In the genomic region with DNA sequence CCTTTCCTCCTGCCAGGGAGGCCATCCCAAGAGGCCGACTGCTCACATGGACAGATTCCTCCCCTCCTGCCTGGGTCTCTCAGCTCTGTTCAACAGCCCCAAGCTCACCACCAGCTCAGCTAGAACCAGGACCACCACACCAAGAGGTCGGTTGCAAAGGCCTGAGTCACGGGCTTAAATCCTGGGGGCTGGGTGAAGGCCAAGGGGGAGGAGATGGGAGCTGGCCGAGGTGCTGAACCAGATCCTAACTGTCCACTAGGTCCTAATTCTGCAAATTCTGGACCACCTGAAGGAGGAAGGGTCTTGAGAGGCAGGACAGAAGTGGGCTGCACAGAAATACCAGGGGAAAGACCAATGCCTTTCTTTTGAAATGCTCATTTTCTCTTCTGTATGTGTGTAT, we compare ENCODE assay signal across 11 mouse cellular contexts. TPM values are rescaled to one million over a fixed set of nuclear protein-coding genes. Genes with fewer than 3 reads are reported as not detected.
DNase-seq lines count a peak whose midpoint lies in the region; ATAC-seq lines count a peak whose summit lies in the region.
"Had no signal": no experiment of that assay in that cellular context is flagged by ENCODE, and none has a peak within 500 bp of the region (broad histone marks: within the 10 kb centered on the region; RNA-seq: fewer than 3 reads in every experiment).

No protein-coding gene starts in this region.

- DNase-seq in hindbrain, embryonic 10.5 days (ENCODE audit: low spot score): peak; percentile 44
- peak; percentile 31 for DNase-seq in thymus, postnatal 4 days
- no peak for DNase-seq in thymus, postnatal 36 days
- peak; percentile 75 for DNase-seq in forelimb bud, embryonic 11.5 days (ENCODE audit: low read depth, low spot score)
- DNase-seq in cerebellum, adult 8-10 months: no peak
- no peak for DNase-seq in layer of hippocampus, postnatal 10 days (ENCODE audit: low spot score in 2 of 2)
- DNase-seq: heart, adult 2 months; kidney, adult 18-20 months had no signal

- no peak overlapping the region for H3K4me2 ChIP-seq in hindbrain, embryonic 12.5 days (replicated peaks)

- H3K27ac ChIP-seq in hindbrain, embryonic 10.5 days: no peak overlapping the region
- no peak overlapping the region for H3K27ac ChIP-seq in hindbrain, embryonic 12.5 days
- H3K27ac ChIP-seq: heart, adult 2 months had no signal

- H3K27me3 ChIP-seq in hindbrain, embryonic 10.5 days (ENCODE audit: insufficient read depth, poor library complexity, severe bottlenecking): no peaks in the 10 kb centered on the region
- no peaks in the 10 kb centered on the region; the same call in 1 of the 2 replicates for H3K27me3 ChIP-seq in hindbrain, embryonic 12.5 days

- ATAC-seq in hindbrain, embryonic 12.5 days (ENCODE audit: low FRiP score): no peak
- ATAC-seq in monocyte, adult 5-6 weeks (replicated peaks; ENCODE audit: insufficient number of reproducible peaks, low FRiP score, low TSS enrichment, poor library complexity, severe bottlenecking): no peak

- no peaks in the 10 kb centered on the region for H3K9me3 ChIP-seq in hindbrain, embryonic 10.5 days
- no peaks in the 10 kb centered on the region for H3K9me3 ChIP-seq in hindbrain, embryonic 12.5 days (replicated peaks)
- H3K9me3 ChIP-seq: megakaryocyte, embryonic 14.5 days had no signal

- peaks cover 20% of the 10 kb centered on the region for H3K4me1 ChIP-seq in hindbrain, embryonic 10.5 days (replicated peaks)
- H3K4me1 ChIP-seq in hindbrain, embryonic 12.5 days: 0 out of 2 replicates have a peak, but pooled peaks cover 3% of the 10 kb centered on the region

- peaks cover 24% of the 10 kb centered on the region for H3K36me3 ChIP-seq in hindbrain, embryonic 10.5 days
- H3K36me3 ChIP-seq in hindbrain, embryonic 12.5 days: peaks cover 28% of the 10 kb centered on the region

- 19% methylated on average over 4 of the region's 4 CpGs for WGBS in hindbrain, embryonic 10.5 days
- WGBS in hindbrain, embryonic 12.5 days: 36% methylated on average over 4 of the region's 4 CpGs

- no peak overlapping the region for H3K4me3 ChIP-seq in hindbrain, embryonic 10.5 days
- H3K4me3 ChIP-seq in hindbrain, embryonic 12.5 days: no peak overlapping the region
- H3K4me3 ChIP-seq: heart, adult 2 months; megakaryocyte, embryonic 14.5 days had no signal

- no peak overlapping the region for H3K9ac ChIP-seq in hindbrain, embryonic 12.5 days

RNA-seq across cellular contexts. Expression of gene Trim62, which starts 30.4 kb away (rescaled TPM):
- polyA plus RNA-seq in hindbrain, embryonic 10.5 days (2016; fragmentation: Nextera tagmentation; extraction: Ambion mirVana): 12.1 and 14.5 TPM in 2 replicates
- polyA plus RNA-seq in hindbrain, embryonic 12.5 days (2016; fragmentation: Nextera tagmentation; extraction: Ambion mirVana): 21.5 and 24.9 TPM in 2 replicates
- total RNA-seq in monocyte, adult 5-6 weeks (2017): 0.75 to 3.5 TPM (median 0.95 TPM) in 3 replicates
- total RNA-seq in layer of hippocampus, postnatal 10 days (2021): 10 to 100 TPM; 26.2 TPM

RNA-seq across cellular contexts. Expression of gene Azin2, which starts 48.4 kb away (rescaled TPM):
- polyA plus RNA-seq in hindbrain, embryonic 10.5 days (2016; fragmentation: Nextera tagmentation; extraction: Ambion mirVana): 11.8 and 15.0 TPM in 2 replicates
- polyA plus RNA-seq in hindbrain, embryonic 12.5 days (2016; fragmentation: Nextera tagmentation; extraction: Ambion mirVana): 17.7 and 21.4 TPM in 2 replicates
- total RNA-seq in monocyte, adult 5-6 weeks (2017): 2.2 to 11.7 TPM (median 5.8 TPM) in 3 replicates
- 10 to 100 TPM; 27.7 to 31.0 TPM for total RNA-seq in layer of hippocampus, postnatal 10 days (2021)

Comparison
In these comparisons a context has a peak if more than half of its experiments do, and no peak if none do; other contexts are left out.
1. DNase-seq: peak in hindbrain, embryonic 10.5 days (single experiment), thymus, postnatal 4 days (single experiment) and forelimb bud, embryonic 11.5 days (single experiment); none in thymus, postnatal 36 days (0 of 2), cerebellum, adult 8-10 months (single experiment) and layer of hippocampus, postnatal 10 days (0 of 2).